Comparison of ENCODE assay signal across 8 mouse cellular contexts in the genomic region with DNA sequence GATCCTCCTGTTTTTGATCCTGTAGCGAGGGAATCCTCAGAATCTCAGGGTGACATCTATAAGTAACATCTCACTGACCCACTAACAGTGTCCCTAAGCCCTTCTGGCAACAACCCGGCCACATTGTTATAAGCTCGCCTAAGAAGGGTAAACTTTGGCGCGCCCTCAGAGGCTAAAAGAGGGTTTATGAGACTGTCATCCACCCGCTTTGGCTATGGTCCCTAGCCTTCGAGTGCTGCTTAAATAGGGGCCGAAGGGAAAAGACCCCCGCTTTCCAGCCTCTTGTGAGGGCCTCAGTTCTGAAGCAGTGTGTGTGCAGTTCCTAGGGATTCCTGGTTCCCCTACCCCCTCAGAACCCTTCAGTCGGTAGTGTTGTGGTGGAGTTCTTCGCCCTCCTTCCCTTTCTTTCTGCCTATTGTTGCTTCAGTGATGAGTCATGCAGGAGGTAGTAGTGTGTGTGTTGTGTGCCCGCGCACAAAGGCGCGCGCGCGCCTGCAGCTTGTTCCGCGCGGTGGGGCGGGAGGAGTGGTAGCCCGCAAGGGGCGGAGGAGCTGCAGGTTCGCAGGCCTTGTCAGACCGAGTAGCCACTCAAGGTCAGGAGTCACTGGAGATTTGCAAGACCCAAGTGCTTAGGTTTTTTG. TPM values are rescaled to one million over a fixed set of nuclear protein-coding genes. Genes with fewer than 3 reads are reported as not detected.
A peak's percentile ranks its signal among the peaks of the same experiment; 100 is the strongest.
DNase-seq lines count a peak whose midpoint lies in the region; ATAC-seq and TF ChIP-seq lines count a peak whose summit lies in the region.

No protein-coding gene starts in this region.

- no peak for TF ChIP-seq CTCF in kidney, postnatal 0 days (IDR thresholded peaks at IDR 0.05; ENCODE audit: low read depth)
- TF ChIP-seq CTCF in lung, embryonic 14.5 days (IDR thresholded peaks at IDR 0.05; ENCODE audit: low read depth) = no peak

- DNase-seq in 416B (ENCODE audit: low read depth) (peak; percentile 95), ZHBTc4 (ENCODE audit: low read depth, low spot score) (peak; percentile 89)
- peak; percentile 82 for DNase-seq in embryo, embryonic 11 days
- peak; percentile 74 for DNase-seq in kidney, postnatal 0 days (ENCODE audit: low spot score)
- peak; percentile 76 for DNase-seq in lung, embryonic 14.5 days
- peak; percentile 75 for DNase-seq in testis, postnatal 14 days (ENCODE audit: low spot score)

- H3K9me3 ChIP-seq in heart, embryonic 12.5 days (replicated peaks) = no peaks in the 10 kb centered on the region
- no peaks in the 10 kb centered on the region for H3K9me3 ChIP-seq in kidney, postnatal 0 days (replicated peaks; ENCODE audit: low read length)
- H3K9me3 ChIP-seq in lung, embryonic 14.5 days (ENCODE audit: low read depth, low read length) = no peaks in the 10 kb centered on the region
- no peaks in the 10 kb centered on the region for H3K9me3 ChIP-seq in neural tube, embryonic 14.5 days (ENCODE audit: control insufficient read depth, low read length)

- H3K36me3 ChIP-seq in heart, embryonic 12.5 days = peaks cover 6% of the 10 kb centered on the region; the same call in 1 of the 2 replicates
- H3K36me3 ChIP-seq in kidney, postnatal 0 days (ENCODE audit: insufficient read depth, low read length) = no peaks in the 10 kb centered on the region
- no peaks in the 10 kb centered on the region for H3K36me3 ChIP-seq in lung, embryonic 14.5 days (ENCODE audit: insufficient read depth)
- no peaks in the 10 kb centered on the region for H3K36me3 ChIP-seq in neural tube, embryonic 14.5 days (ENCODE audit: control insufficient read depth, insufficient read depth, low read length)

- 1% methylated on average over 26 of the region's 26 CpGs for WGBS in heart, embryonic 12.5 days
- 1% methylated on average over 26 of the region's 26 CpGs for WGBS in kidney, postnatal 0 days
- WGBS in lung, embryonic 14.5 days = 3% methylated on average over 26 of the region's 26 CpGs
- 0% methylated on average over 26 of the region's 26 CpGs for WGBS in neural tube, embryonic 14.5 days

- H3K27me3 ChIP-seq in heart, embryonic 12.5 days (replicated peaks) = no peaks in the 10 kb centered on the region
- H3K27me3 ChIP-seq in kidney, postnatal 0 days (ENCODE audit: insufficient read depth, low read length) = no peaks in the 10 kb centered on the region
- H3K27me3 ChIP-seq in lung, embryonic 14.5 days (ENCODE audit: insufficient read depth, low read length) = no peaks in the 10 kb centered on the region
- H3K27me3 ChIP-seq in neural tube, embryonic 14.5 days (ENCODE audit: control insufficient read depth, insufficient read depth, low read length) = no peaks in the 10 kb centered on the region

- H3K27ac ChIP-seq in heart, embryonic 12.5 days (ENCODE audit: poor library complexity, severe bottlenecking) = peak overlapping the region; percentile 100
- peak overlapping the region; percentile 97 for H3K27ac ChIP-seq in kidney, postnatal 0 days
- peak overlapping the region; percentile 96 for H3K27ac ChIP-seq in lung, embryonic 14.5 days (ENCODE audit: low read depth)
- peak overlapping the region; percentile 95 for H3K27ac ChIP-seq in neural tube, embryonic 14.5 days (ENCODE audit: low read depth, low read length)

- peak overlapping the region; percentile 88 for H3K4me3 ChIP-seq in heart, embryonic 12.5 days
- H3K4me3 ChIP-seq in kidney, postnatal 0 days (replicated peaks; ENCODE audit: low read depth, low read length) = peak overlapping the region; percentile 86
- peak overlapping the region; percentile 79 for H3K4me3 ChIP-seq in lung, embryonic 14.5 days (ENCODE audit: low read depth, low read length)
- H3K4me3 ChIP-seq in neural tube, embryonic 14.5 days (ENCODE audit: low read depth, low read length) = peak overlapping the region; percentile 96

- peak overlapping the region; percentile 84 for H3K9ac ChIP-seq in heart, embryonic 12.5 days
- peak overlapping the region; percentile 59 for H3K9ac ChIP-seq in kidney, postnatal 0 days (ENCODE audit: low read depth, low read length)
- H3K9ac ChIP-seq in lung, embryonic 14.5 days = peak overlapping the region; percentile 79
- H3K9ac ChIP-seq in neural tube, embryonic 14.5 days (replicated peaks; ENCODE audit: low read depth, low read length) = peak overlapping the region; percentile 95

- peaks cover 64% of the 10 kb centered on the region for H3K4me1 ChIP-seq in heart, embryonic 12.5 days (replicated peaks)
- peaks cover 41% of the 10 kb centered on the region for H3K4me1 ChIP-seq in kidney, postnatal 0 days (replicated peaks; ENCODE audit: insufficient read depth, low read length)
- peaks cover 16% of the 10 kb centered on the region for H3K4me1 ChIP-seq in lung, embryonic 14.5 days (ENCODE audit: insufficient read depth)
- H3K4me1 ChIP-seq in neural tube, embryonic 14.5 days (ENCODE audit: control insufficient read depth, insufficient read depth, low read length) = peaks cover 31% of the 10 kb centered on the region

- H3K4me2 ChIP-seq in heart, embryonic 12.5 days = peak overlapping the region; percentile 94
- peak overlapping the region; percentile 78 for H3K4me2 ChIP-seq in kidney, postnatal 0 days (ENCODE audit: low read length)
- H3K4me2 ChIP-seq in lung, embryonic 14.5 days = peak overlapping the region; percentile 95
- H3K4me2 ChIP-seq in neural tube, embryonic 14.5 days (ENCODE audit: low read depth, low read length) = peak overlapping the region; percentile 76

- no peak for ATAC-seq in heart, embryonic 12.5 days (ENCODE audit: insufficient number of reproducible peaks, low FRiP score)
- ATAC-seq in kidney, postnatal 0 days (replicated peaks; ENCODE audit: low FRiP score, low read depth) = no peak
- no peak for ATAC-seq in lung, embryonic 14.5 days (ENCODE audit: insufficient read depth)
- ATAC-seq in neural tube, embryonic 14.5 days (ENCODE audit: low read depth) = no peak

RNA-seq across cellular contexts. Expression of a gene that starts 1.9 kb away (rescaled TPM):
- 4.0 and 4.8 TPM in 2 replicates for polyA plus RNA-seq in heart, embryonic 12.5 days (2016; fragmentation: Nextera tagmentation; extraction: Ambion mirVana)
- polyA plus RNA-seq in kidney, postnatal 0 days (2015; fragmentation: Nextera tagmentation; extraction: Ambion mirVana) = 5.5 and 5.7 TPM in 2 replicates
- polyA plus RNA-seq in lung, embryonic 14.5 days (2014; fragmentation: Nextera tagmentation; extraction: Ambion mirVana) = 4.3 and 4.4 TPM in 2 replicates
- 7.6 and 9.4 TPM in 2 replicates for polyA plus RNA-seq in neural tube, embryonic 14.5 days (2014; fragmentation: Nextera tagmentation; extraction: Ambion mirVana)
